Mouse (Mus musculus): ENCODE results near the gene Ssbp3. TPM values are rescaled to one million over a fixed set of nuclear protein-coding genes. Genes with fewer than 3 reads are reported as not detected.

Ssbp3 gene
- total RNA-seq, 2 experiments from 2014 or later = 23.4 to 27.9 TPM

- intact Hi-C loops (cut with DNase I; ENCODE audit: low total_unique reads) = no loop called here
Observed at GRCm38 (mm10) chr4:107001916-107002488, 91.5 kb downstream of the Ssbp3 start.

GRCm38 (mm10) chr4:107002517-107003165, 92.1 kb downstream of the Ssbp3 start:
- intact Hi-C loops (cut with DNase I; ENCODE audit: low total_unique reads) = no loop called here

More at GRCm38 (mm10) chr4:107001916-107002488, 91.5 kb downstream of the Ssbp3 start:
- DNase-seq = no peak

GRCm38 (mm10) chr4:107003199-107003598, 92.7 kb downstream of the Ssbp3 start:
- DNase-seq = no peak
- intact Hi-C loops (cut with DNase I; ENCODE audit: low total_unique reads) = no loop called here

More at GRCm38 (mm10) chr4:107002517-107003165, 92.1 kb downstream of the Ssbp3 start:
- DNase-seq = no peak

DNA sequence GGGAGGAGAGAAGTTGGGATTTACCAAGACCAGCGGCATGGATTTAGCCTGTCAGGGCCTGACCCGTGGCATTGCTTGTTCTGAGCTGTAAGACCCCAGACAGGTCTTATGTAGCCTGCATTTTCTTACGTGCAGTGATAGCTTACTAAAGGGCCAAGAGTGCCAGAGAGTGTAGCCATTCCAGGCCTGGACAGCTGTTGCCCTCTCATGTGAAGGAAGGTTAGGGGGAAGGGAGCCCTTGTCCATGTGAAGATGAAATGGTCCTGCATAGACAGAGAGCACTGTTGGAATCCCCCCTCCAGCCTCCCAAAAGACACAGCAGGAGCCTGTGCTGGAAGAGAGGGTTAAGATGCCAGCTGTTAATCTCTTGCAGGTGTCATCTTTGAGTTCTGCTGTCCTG, 93.3 kb downstream of the Ssbp3 start:
- intact Hi-C loops (cut with DNase I; ENCODE audit: low total_unique reads) = no loop called here
- DNase-seq = no peak

- intact Hi-C loops (cut with DNase I; ENCODE audit: low total_unique reads) = no loop called here
Observed at GRCm38 (mm10) chr4:107004346-107004745, 93.8 kb downstream of the Ssbp3 start.

GRCm38 (mm10) chr4:107005166-107005565, 94.7 kb downstream of the Ssbp3 start:
- intact Hi-C loops (cut with DNase I; ENCODE audit: low total_unique reads) = no loop called here
- no peak for DNase-seq

More at GRCm38 (mm10) chr4:107004346-107004745, 93.8 kb downstream of the Ssbp3 start:
- DNase-seq = no peak

DNA sequence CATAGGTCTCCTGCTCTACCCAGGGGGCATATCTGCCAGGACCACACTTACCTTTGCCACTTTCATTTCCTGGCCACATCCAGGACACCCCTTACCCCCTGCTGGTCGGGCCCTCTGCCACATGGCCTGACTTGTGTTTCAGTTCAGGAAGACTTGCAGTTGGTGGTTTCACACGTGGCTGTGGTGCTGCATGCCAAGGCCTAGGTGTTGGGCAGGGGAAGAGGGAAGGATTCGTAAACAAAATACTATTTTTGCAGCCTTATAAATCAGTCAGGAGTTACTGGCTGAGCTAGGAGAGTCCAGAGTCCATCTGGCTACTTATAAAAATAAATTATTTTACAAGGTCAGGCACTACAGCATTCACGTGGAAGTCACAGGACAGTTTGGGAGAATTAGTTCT, 95.7 kb downstream of the Ssbp3 start:
- intact Hi-C loops (cut with DNase I; ENCODE audit: low total_unique reads) = no loop called here
- no peak for DNase-seq

GRCm38 (mm10) chr4:107006807-107007206, 96.3 kb downstream of the Ssbp3 start:
- intact Hi-C loops (cut with DNase I; ENCODE audit: low total_unique reads) = no loop called here
- no peak for DNase-seq

GRCm38 (mm10) chr4:107007359-107007758, 96.9 kb downstream of the Ssbp3 start:
- intact Hi-C loops (cut with DNase I; ENCODE audit: low total_unique reads) = no loop called here
- DNase-seq = no peak

DNA sequence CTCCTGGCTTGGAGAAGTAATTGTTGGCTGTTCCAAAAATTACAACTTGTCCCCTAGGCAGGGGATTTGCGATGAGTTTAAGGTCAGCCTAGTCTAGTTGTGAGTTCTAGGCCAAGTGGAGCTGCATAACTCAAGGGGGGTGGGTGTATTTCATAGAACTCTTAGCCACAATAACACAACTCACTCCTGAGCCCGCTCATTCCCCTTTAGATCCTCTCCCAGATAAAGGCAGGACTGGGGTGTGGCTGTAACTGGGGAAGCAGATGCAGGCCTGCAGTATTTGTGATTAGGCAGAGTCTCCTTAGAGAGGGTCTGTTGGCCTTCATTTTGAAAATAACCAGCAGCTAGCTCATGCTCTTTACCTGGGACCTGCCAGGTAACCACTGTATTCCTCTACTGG, 97.7 kb downstream of the Ssbp3 start:
- intact Hi-C loops (cut with DNase I; ENCODE audit: low total_unique reads) = no loop called here

GRCm38 (mm10) chr4:107009548-107009947, 99.0 kb downstream of the Ssbp3 start:
- intact Hi-C loops (cut with DNase I; ENCODE audit: low total_unique reads) = no loop called here
- no peak for DNase-seq

More for the DNA sequence above, 97.7 kb downstream of the Ssbp3 start:
- DNase-seq = no peak

GRCm38 (mm10) chr4:107011325-107012004, 101.0 kb downstream of the Ssbp3 start:
- DNase-seq = no peak
- intact Hi-C loops (cut with DNase I; ENCODE audit: low total_unique reads) = no loop called here

GRCm38 (mm10) chr4:107012005-107012478, 101.5 kb downstream of the Ssbp3 start:
- intact Hi-C loops (cut with DNase I; ENCODE audit: low total_unique reads) = no loop called here
- no peak for DNase-seq

- DNase-seq = peak; percentile 42
- intact Hi-C loops (cut with DNase I; ENCODE audit: low total_unique reads) = no loop called here
Observed at GRCm38 (mm10) chr4:107012574-107012973, 102.1 kb downstream of the Ssbp3 start.

GRCm38 (mm10) chr4:107013119-107013816, 102.8 kb downstream of the Ssbp3 start:
- peak; percentile 36 for DNase-seq
- intact Hi-C loops (cut with DNase I; ENCODE audit: low total_unique reads) = no loop called here

DNA sequence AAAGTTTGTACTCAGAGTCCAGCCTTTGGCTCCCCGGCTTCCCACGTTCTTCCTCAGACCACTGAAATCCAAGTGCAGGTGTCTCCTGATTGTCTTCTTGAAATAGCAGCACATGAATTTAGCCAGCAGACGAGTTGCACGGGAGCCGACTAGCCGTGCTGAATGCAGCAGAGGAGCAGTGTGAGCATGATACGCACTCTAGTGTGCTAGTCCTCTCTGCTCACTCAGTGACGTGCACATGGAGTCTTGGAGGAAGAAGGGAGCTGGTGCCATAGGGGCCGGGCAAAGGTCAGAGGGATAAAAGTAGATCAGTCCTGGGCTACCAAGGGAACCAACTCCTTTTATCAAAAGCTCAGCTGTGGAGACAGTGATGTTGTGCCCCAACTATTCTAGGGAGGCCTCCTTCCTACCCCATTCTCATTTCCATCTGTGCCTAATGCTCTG, 103.3 kb downstream of the Ssbp3 start:
- intact Hi-C loops (cut with DNase I; ENCODE audit: low total_unique reads) = no loop called here
- no peak for DNase-seq

GRCm38 (mm10) chr4:107015971-107016511, 105.5 kb downstream of the Ssbp3 start:
- intact Hi-C loops (cut with DNase I; ENCODE audit: low total_unique reads) = no loop called here
- DNase-seq = no peak

- no peak for DNase-seq
- intact Hi-C loops (cut with DNase I; ENCODE audit: low total_unique reads) = no loop called here
Observed at GRCm38 (mm10) chr4:107017257-107017656, 106.8 kb downstream of the Ssbp3 start.

- intact Hi-C loops (cut with DNase I; ENCODE audit: low total_unique reads) = no loop called here
- DNase-seq = no peak
Observed at GRCm38 (mm10) chr4:107018521-107018920, 108.0 kb downstream of the Ssbp3 start.

GRCm38 (mm10) chr4:107019027-107019426, 108.5 kb downstream of the Ssbp3 start:
- peak; percentile 56 for DNase-seq
- intact Hi-C loops (cut with DNase I; ENCODE audit: low total_unique reads) = no loop called here
